ENCODE assay signal across 15 mouse cellular contexts in the genomic region with DNA sequence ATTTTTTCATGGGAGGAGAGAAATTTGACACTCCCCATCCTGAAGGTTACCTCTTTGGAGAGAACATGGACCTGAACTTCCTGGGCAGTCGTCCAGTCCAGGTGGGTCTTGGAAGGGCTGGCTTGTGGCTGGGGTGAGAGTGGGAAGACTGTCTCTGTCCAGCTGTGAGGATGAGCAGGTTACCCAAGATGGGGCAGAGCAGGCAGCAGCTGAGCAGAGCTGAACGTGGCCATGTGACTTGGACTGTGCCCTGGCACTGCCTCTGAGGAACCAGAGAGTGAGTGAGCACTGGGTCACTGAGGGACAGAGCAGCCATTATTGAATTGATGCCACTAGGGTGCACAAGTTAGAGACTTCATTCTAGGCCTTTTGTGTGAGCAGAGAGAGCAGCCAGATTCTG. TPM values are rescaled to one million over a fixed set of nuclear protein-coding genes. Genes with fewer than 3 reads are reported as not detected.
DNase-seq lines count a peak whose midpoint lies in the region; ATAC-seq and TF ChIP-seq lines count a peak whose summit lies in the region.
"Had no signal": no experiment of that assay in that cellular context is flagged by ENCODE, and none has a peak within 500 bp of the region (broad histone marks: within the 10 kb centered on the region; RNA-seq: fewer than 3 reads in every experiment).

No protein-coding gene starts in this region.

- TF ChIP-seq CTCF in lung, adult 2 months (IDR thresholded peaks at IDR 0.05; ENCODE audit: insufficient read depth, low read length) = no peak
- no peak for TF ChIP-seq CTCF in liver, postnatal 0 days (IDR thresholded peaks at IDR 0.05; ENCODE audit: low read depth)

- H3K27ac ChIP-seq in kidney, embryonic 16.5 days (ENCODE audit: low read length) = no peak overlapping the region
- peak overlapping the region; percentile 69 for H3K27ac ChIP-seq in lung, embryonic 16.5 days (ENCODE audit: low read length)
- H3K27ac ChIP-seq in liver, postnatal 0 days (ENCODE audit: low read depth) = peak overlapping the region; percentile 57
- H3K27ac ChIP-seq: embryonic facial prominence, embryonic 15.5 days had no signal

- no peak for ATAC-seq in kidney, embryonic 16.5 days (ENCODE audit: low FRiP score, low TSS enrichment)
- ATAC-seq in lung, embryonic 16.5 days (ENCODE audit: low read depth) = no peak
- ATAC-seq in liver, postnatal 0 days = peak; percentile 31
- ATAC-seq: forebrain, postnatal 0 days; intestine, postnatal 0 days had no signal

- no peaks in the 10 kb centered on the region for H3K27me3 ChIP-seq in kidney, embryonic 16.5 days (ENCODE audit: insufficient read depth, low read length)
- H3K27me3 ChIP-seq in lung, embryonic 16.5 days (ENCODE audit: control insufficient read depth, insufficient read depth, low read depth, low read length) = no peaks in the 10 kb centered on the region
- H3K27me3 ChIP-seq in liver, postnatal 0 days (ENCODE audit: insufficient read depth, low read length) = no peaks in the 10 kb centered on the region
- H3K27me3 ChIP-seq: embryonic facial prominence, embryonic 15.5 days; megakaryocyte, embryonic 14.5 days had no signal

- peak; percentile 52 for DNase-seq in adrenal gland, postnatal 14 days
- DNase-seq in adrenal gland, postnatal 4 days (ENCODE audit: low spot score in 2 of 2) = no peak
- peak; percentile 40 to 50 for DNase-seq in kidney, adult 8-10 months
- no peak for DNase-seq in lung, adult 2 months
- DNase-seq in liver, postnatal 0 days = no peak
- DNase-seq in left cerebral cortex, postnatal 36 days (ENCODE audit: low spot score in 2 of 2) = no peak
- DNase-seq: cerebellum, postnatal 14 days; forebrain, postnatal 0 days; heart, postnatal 4 days; right cerebral cortex, postnatal 4 days had no signal

- peaks cover 14% of the 10 kb centered on the region for H3K4me1 ChIP-seq in kidney, embryonic 16.5 days (ENCODE audit: insufficient read depth, low read length)
- peaks cover 16% of the 10 kb centered on the region for H3K4me1 ChIP-seq in lung, embryonic 16.5 days (replicated peaks; ENCODE audit: control insufficient read depth, insufficient read depth, low read length)
- peaks cover 16% of the 10 kb centered on the region for H3K4me1 ChIP-seq in lung, adult 2 months (ENCODE audit: control insufficient read depth, insufficient read depth, low read length)
- H3K4me1 ChIP-seq in liver, postnatal 0 days (ENCODE audit: insufficient read depth) = peaks cover 29% of the 10 kb centered on the region

- intact Hi-C loops in left cerebral cortex, postnatal 36 days (cut with DNase I) = no loop called here

- TF ChIP-seq POLR2A in lung, adult 2 months (IDR thresholded peaks at IDR 0.05; ENCODE audit: borderline replicate concordance, extremely low read depth, low read depth, low read length) = no peak

- H3K4me2 ChIP-seq in kidney, embryonic 16.5 days (replicated peaks; ENCODE audit: low read depth, low read length) = no peak overlapping the region
- no peak overlapping the region for H3K4me2 ChIP-seq in lung, embryonic 16.5 days (ENCODE audit: low read depth, low read length)
- no peak overlapping the region for H3K4me2 ChIP-seq in liver, postnatal 0 days (ENCODE audit: low read depth, low read length)
- H3K4me2 ChIP-seq: embryonic facial prominence, embryonic 15.5 days had no signal

- H3K4me3 ChIP-seq in kidney, embryonic 16.5 days (ENCODE audit: low read length) = no peak overlapping the region
- no peak overlapping the region for H3K4me3 ChIP-seq in lung, embryonic 16.5 days (ENCODE audit: low read length)
- no peak overlapping the region for H3K4me3 ChIP-seq in lung, adult 2 months (replicated peaks; ENCODE audit: extremely low read depth, low read depth, low read length)
- H3K4me3 ChIP-seq in liver, postnatal 0 days (ENCODE audit: low read depth, low read length) = no peak overlapping the region
- H3K4me3 ChIP-seq: embryonic facial prominence, embryonic 15.5 days; megakaryocyte, embryonic 14.5 days had no signal

- no peak for TF ChIP-seq EP300 in liver, postnatal 0 days (IDR thresholded peaks at IDR 0.05; ENCODE audit: low read depth)

- peaks cover 38% of the 10 kb centered on the region for H3K36me3 ChIP-seq in kidney, embryonic 16.5 days (ENCODE audit: insufficient read depth, low read length)
- H3K36me3 ChIP-seq in lung, embryonic 16.5 days (ENCODE audit: control insufficient read depth, insufficient read depth, low read length) = peaks cover 17% of the 10 kb centered on the region
- H3K36me3 ChIP-seq in liver, postnatal 0 days (replicated peaks; ENCODE audit: insufficient read depth, low read length) = peaks cover 31% of the 10 kb centered on the region

- WGBS in kidney, embryonic 16.5 days = 69% methylated on average over 2 of the region's 2 CpGs
- 60% methylated on average over 2 of the region's 2 CpGs for whole genome bisulfite sequencing in lung, embryonic 16.5 days
- 52% methylated on average over 2 of the region's 2 CpGs for WGBS in lung, adult 2 months
- 69% methylated on average over 2 of the region's 2 CpGs for WGBS in liver, postnatal 0 days (ENCODE audit: insufficient replicate concordance)

- H3K9me3 ChIP-seq in kidney, embryonic 16.5 days (ENCODE audit: low read length) = no peaks in the 10 kb centered on the region
- H3K9me3 ChIP-seq in lung, embryonic 16.5 days (ENCODE audit: control insufficient read depth, low read length) = no peaks in the 10 kb centered on the region
- no peaks in the 10 kb centered on the region for H3K9me3 ChIP-seq in liver, postnatal 0 days (ENCODE audit: low read length)
- H3K9me3 ChIP-seq: embryonic facial prominence, embryonic 15.5 days; megakaryocyte, embryonic 14.5 days had no signal

- no peak overlapping the region for H3K9ac ChIP-seq in kidney, embryonic 16.5 days (replicated peaks; ENCODE audit: low read length)
- no peak overlapping the region for H3K9ac ChIP-seq in lung, embryonic 16.5 days (ENCODE audit: low read length)
- H3K9ac ChIP-seq in liver, postnatal 0 days (replicated peaks) = no peak overlapping the region
- H3K9ac ChIP-seq: embryonic facial prominence, embryonic 15.5 days; forebrain, postnatal 0 days had no signal

RNA-seq across cellular contexts. Expression of a gene that starts 21.3 kb away (rescaled TPM):
- 86.3 and 87.7 TPM in 2 replicates for total RNA-seq in adrenal gland, postnatal 14 days (2021)
- total RNA-seq in adrenal gland, postnatal 4 days (2021) = 10 to 100 TPM; 91.7 to 96.1 TPM
- polyA plus RNA-seq in kidney, embryonic 16.5 days (2015; fragmentation: Nextera tagmentation; extraction: Ambion mirVana) = 113 and 117 TPM in 2 replicates
- 97.9 and 99.3 TPM in 2 replicates for polyA plus RNA-seq in lung, embryonic 16.5 days (2015; fragmentation: Nextera tagmentation; extraction: Ambion mirVana)
- polyA plus RNA-seq in lung, adult 2 months (2012; rRNA removed) = 124 and 140 TPM in 2 replicates
- 34.8 and 36.7 TPM in 2 replicates for polyA plus RNA-seq in liver, postnatal 0 days (2015; fragmentation: Nextera tagmentation; extraction: Ambion mirVana)
- 100 to 1,000 TPM; 207 to 218 TPM for total RNA-seq in left cerebral cortex, postnatal 36 days (2021)

RNA-seq across cellular contexts. Expression of a gene that starts 27.3 kb away (rescaled TPM):
- 36.9 and 40.8 TPM in 2 replicates for total RNA-seq in adrenal gland, postnatal 14 days (2021)
- total RNA-seq in adrenal gland, postnatal 4 days (2021) = 10 to 100 TPM; 32.7 to 36.3 TPM
- 36.2 and 40.4 TPM in 2 replicates for polyA plus RNA-seq in kidney, embryonic 16.5 days (2015; fragmentation: Nextera tagmentation; extraction: Ambion mirVana)
- 38.2 and 43.1 TPM in 2 replicates for polyA plus RNA-seq in lung, embryonic 16.5 days (2015; fragmentation: Nextera tagmentation; extraction: Ambion mirVana)
- 62.1 and 69.5 TPM in 2 replicates for polyA plus RNA-seq in lung, adult 2 months (2012; rRNA removed)
- polyA plus RNA-seq in liver, postnatal 0 days (2015; fragmentation: Nextera tagmentation; extraction: Ambion mirVana) = 15.6 and 16.7 TPM in 2 replicates
- 10 to 100 TPM; 83.9 to 86.9 TPM for total RNA-seq in left cerebral cortex, postnatal 36 days (2021)

RNA-seq across cellular contexts. Expression of a gene that starts 31.2 kb away (rescaled TPM):
- total RNA-seq in adrenal gland, postnatal 14 days (2021) = 54.2 and 57.6 TPM in 2 replicates
- total RNA-seq in adrenal gland, postnatal 4 days (2021) = 100 to 1,000 TPM; 105 to 110 TPM
- 171 and 187 TPM in 2 replicates for polyA plus RNA-seq in kidney, embryonic 16.5 days (2015; fragmentation: Nextera tagmentation; extraction: Ambion mirVana)
- 144 and 152 TPM in 2 replicates for polyA plus RNA-seq in lung, embryonic 16.5 days (2015; fragmentation: Nextera tagmentation; extraction: Ambion mirVana)
- 75.8 and 79.6 TPM in 2 replicates for polyA plus RNA-seq in lung, adult 2 months (2012; rRNA removed)
- 38.9 and 40.2 TPM in 2 replicates for polyA plus RNA-seq in liver, postnatal 0 days (2015; fragmentation: Nextera tagmentation; extraction: Ambion mirVana)
- 10 to 100 TPM; 70.6 to 77.8 TPM for total RNA-seq in left cerebral cortex, postnatal 36 days (2021)

RNA-seq across cellular contexts. Expression of a gene that starts 56.6 kb away (rescaled TPM):
- total RNA-seq in adrenal gland, postnatal 14 days (2021) = 35.1 and 39.4 TPM in 2 replicates
- 10 to 100 TPM; 51.9 to 60.5 TPM for total RNA-seq in adrenal gland, postnatal 4 days (2021)
- polyA plus RNA-seq in kidney, embryonic 16.5 days (2015; fragmentation: Nextera tagmentation; extraction: Ambion mirVana) = 76.8 and 81.3 TPM in 2 replicates
- 55.3 and 55.4 TPM in 2 replicates for polyA plus RNA-seq in lung, embryonic 16.5 days (2015; fragmentation: Nextera tagmentation; extraction: Ambion mirVana)
- 55.9 and 58.6 TPM in 2 replicates for polyA plus RNA-seq in lung, adult 2 months (2012; rRNA removed)
- polyA plus RNA-seq in liver, postnatal 0 days (2015; fragmentation: Nextera tagmentation; extraction: Ambion mirVana) = 10.5 and 13.0 TPM in 2 replicates
- 10 to 100 TPM; 42.1 to 74.9 TPM for total RNA-seq in left cerebral cortex, postnatal 36 days (2021)

Comparison
In these comparisons a context has a peak if more than half of its experiments do, and no peak if none do; other contexts are left out.
1. DNase-seq: peak in adrenal gland, postnatal 14 days (single experiment) and kidney, adult 8-10 months (2 of 2); none in adrenal gland, postnatal 4 days (0 of 2), lung, adult 2 months (single experiment), liver, postnatal 0 days (single experiment) and left cerebral cortex, postnatal 36 days (0 of 2).